Mouse (Mus musculus): ENCODE results near the gene Gja8. TPM values are rescaled to one million over a fixed set of nuclear protein-coding genes. Genes with fewer than 3 reads are reported as not detected.

Gja8 gene
- total and polyA plus RNA-seq, 3 experiments: 0.04 TPM; not detected in 1

- TF ChIP-seq BHLHE40 (IDR thresholded peaks at IDR 0.05; ENCODE audit: borderline replicate concordance, low read depth, low read length) (peak; percentile 43; the same call in 1 of the 2 replicates), RCOR1 (IDR thresholded peaks at IDR 0.05; ENCODE audit: low read depth, low read length) (no peak), KAT2A (conservative IDR thresholded peaks at IDR 0.05; ENCODE audit: low read depth, low read length) (no peak), TCF12 (IDR thresholded peaks at IDR 0.05; ENCODE audit: low read depth, low read length) (no peak), MYB (IDR thresholded peaks at IDR 0.05; ENCODE audit: low read depth, low read length) (no peak), POLR2AphosphoS2 (IDR thresholded peaks at IDR 0.05; ENCODE audit: low read length) (no peak), USF1 (IDR thresholded peaks at IDR 0.05; ENCODE audit: low read depth, low read length) (0 out of 2 replicates have a peak, but pooled peaks have one; percentile 7), POLR2A (IDR thresholded peaks at IDR 0.05; ENCODE audit: control insufficient read depth in 1 of 2, insufficient read depth in 1 of 2, low read depth in 1 of 2, low read length in 2 of 2, poor library complexity in 1 of 2) (no peak), JUND (IDR thresholded peaks at IDR 0.05; ENCODE audit: low read depth, low read length) (no peak), EP300 (IDR thresholded peaks at IDR 0.05; ENCODE audit: low read depth in 1 of 2, low read length in 2 of 2) (no peak), CTCF (IDR thresholded peaks at IDR 0.05 in 2 of 3, conservative IDR thresholded peaks at IDR 0.05 in 1 of 3; ENCODE audit: control insufficient read depth in 1 of 3, insufficient read depth in 1 of 3, low read depth in 2 of 3, low read length in 3 of 3, poor library complexity in 1 of 3, severe bottlenecking in 1 of 3) (peak; percentile 93 to 100 (median 98)), ETS1 (IDR thresholded peaks at IDR 0.05; ENCODE audit: low read depth, low read length) (no peak)
These were observed 12.9 kb upstream of the Gja8 start (continued) for GRCm38 (mm10) chr3:96938738-96939137.

GRCm38 (mm10) chr3:96937606-96938005 lies 11.8 kb upstream of the Gja8 start:
- H3K27me3 ChIP-seq (ENCODE audit: control insufficient read depth in 1 of 2, insufficient read depth in 2 of 2, low read length in 2 of 2): peaks cover 11 to 19% of the 10 kb centered on the region in 2 experiments
- TF ChIP-seq TCF12 (IDR thresholded peaks at IDR 0.05; ENCODE audit: low read depth, low read length) (no peak), USF2 (IDR thresholded peaks at IDR 0.05; ENCODE audit: borderline replicate concordance in 1 of 2, insufficient read depth in 1 of 2, low read depth in 1 of 2, low read length in 2 of 2) (no peak), MEF2A (IDR thresholded peaks at IDR 0.05; ENCODE audit: extremely low read depth, insufficient replicate concordance, low read depth, low read length, poor library complexity, severe bottlenecking) (no peak), BHLHE40 (IDR thresholded peaks at IDR 0.05; ENCODE audit: borderline replicate concordance, low read depth, low read length) (no peak), GABPA (IDR thresholded peaks at IDR 0.05; ENCODE audit: low read depth, low read length) (no peak), RCOR1 (IDR thresholded peaks at IDR 0.05; ENCODE audit: low read depth, low read length) (no peak), MYC (IDR thresholded peaks at IDR 0.05; ENCODE audit: low read depth, low read length) (no peak), ZMIZ1 (IDR thresholded peaks at IDR 0.05; ENCODE audit: low read depth, low read length) (no peak), MXI1 (IDR thresholded peaks at IDR 0.05; ENCODE audit: low read depth, low read length) (no peak), POLR2A (IDR thresholded peaks at IDR 0.05; ENCODE audit: control insufficient read depth in 1 of 2, insufficient read depth in 1 of 2, low read depth in 1 of 2, low read length in 2 of 2, poor library complexity in 1 of 2) (no peak), KAT2A (conservative IDR thresholded peaks at IDR 0.05; ENCODE audit: low read depth, low read length) (no peak)
- no peaks in the 10 kb centered on the region for H3K4me1 ChIP-seq (ENCODE audit: control insufficient read depth in 1 of 2, insufficient read depth in 2 of 2, low read length in 2 of 2)
- H3K36me3 ChIP-seq (ENCODE audit: control insufficient read depth in 1 of 2, insufficient read depth in 2 of 2, low read length in 2 of 2): no peaks in the 10 kb centered on the region
- no peak overlapping the region for H3K9ac ChIP-seq (ENCODE audit: control insufficient read depth, low read depth, low read length, poor library complexity, severe bottlenecking)
- H3K27ac ChIP-seq (ENCODE audit: control insufficient read depth, low read depth, low read length): no peak overlapping the region
- no peak for DNase-seq (ENCODE audit: low read depth, low spot score)
- H3K4me3 ChIP-seq (ENCODE audit: control insufficient read depth in 1 of 2, insufficient read depth in 1 of 2, low read depth in 2 of 2, low read length in 2 of 2): no peak overlapping the region
- H3K9me3 ChIP-seq (replicated peaks; ENCODE audit: insufficient read depth, low read length): no peaks in the 10 kb centered on the region
- H3K79me2 ChIP-seq (ENCODE audit: control insufficient read depth, insufficient read depth, low read length, poor library complexity): no peaks in the 10 kb centered on the region
